Mouse (Mus musculus): Measurements from ENCODE around the gene Slc35f2.

DNA sequence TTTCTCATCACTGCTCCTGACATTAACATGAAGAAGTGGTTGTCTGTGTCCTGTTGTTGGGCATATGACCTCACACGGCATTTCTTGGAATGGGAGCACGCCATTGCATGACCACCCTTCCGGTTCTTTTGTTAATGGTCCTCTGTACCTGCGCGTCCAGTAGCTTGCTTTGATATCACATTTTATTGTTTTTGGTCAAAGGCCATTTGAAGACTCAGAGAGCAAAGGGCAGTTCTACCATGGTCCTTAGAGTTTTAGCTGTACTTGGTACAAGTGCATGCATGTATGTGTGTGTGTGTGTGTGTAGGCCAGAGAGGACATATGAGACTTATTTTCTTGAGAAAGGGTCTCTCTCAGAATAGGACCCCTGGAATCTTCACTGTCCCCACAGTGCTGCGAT lies 42.1 kb downstream of the Slc35f2 start:
- TF ChIP-seq CTCF (IDR thresholded peaks at IDR 0.05; ENCODE audit: low read depth, low read length) (no peak), POLR2A (IDR thresholded peaks at IDR 0.05; ENCODE audit: borderline replicate concordance, low read depth, low read length) (no peak)
